Mouse (Mus musculus) gastrocnemius, adult 8-10 months (tissue): ENCODE measurements around the gene Xlr. TPM values are rescaled to one million over a fixed set of nuclear protein-coding genes. Genes with fewer than 3 reads are reported as not detected.
"Not testable (repeated sequence)": the region's sequence is repeated elsewhere in the genome, so short reads cannot be mapped to it uniquely, and the experiment has no call there.

Experiments
- DNase-seq, 2 experiments: peaks; one replicate each; pipeline ENCODE4 v3.0.0; 2022; ENCODE audit warnings: low spot score in 2 of 2
- total RNA-seq, 4 experiments: library from RNA; stranded (reverse); gene quantifications; 2 replicates each; pipeline ENCODE4 v1.2.4; 2022

The Xlr gene
- under 1 TPM in 1 of 4 experiments, not detected in 3; 0.62 TPM for total RNA-seq

DNA sequence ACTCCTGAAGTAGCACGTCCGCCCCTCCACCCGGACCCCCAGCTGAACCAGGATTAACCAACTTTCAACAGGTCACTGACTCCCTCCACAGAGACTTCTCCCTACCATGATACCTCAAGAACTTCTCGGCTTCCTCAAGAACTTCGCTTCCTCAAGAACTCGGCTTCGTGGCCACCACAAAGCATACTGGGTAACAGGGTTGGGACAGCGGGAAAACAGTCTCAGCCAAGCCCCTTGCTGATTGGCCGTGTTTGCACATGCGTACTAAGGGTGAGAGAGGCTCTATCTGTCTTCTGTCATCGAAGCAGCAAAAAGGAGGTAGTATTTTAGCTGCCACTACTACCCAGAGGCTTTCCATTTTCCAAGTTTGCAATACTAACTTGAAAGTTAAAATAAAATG is at the start of gene Xlr:
Gene Xlr, minus strand, starts transcription at position 188 of the 400 bp plus-strand sequence.
- not testable (repeated sequence) for DNase-seq

GRCm38 (mm10) chrX:53799074-53799473 is 1.6 kb upstream of the Xlr start:
- no peak for DNase-seq

DNA sequence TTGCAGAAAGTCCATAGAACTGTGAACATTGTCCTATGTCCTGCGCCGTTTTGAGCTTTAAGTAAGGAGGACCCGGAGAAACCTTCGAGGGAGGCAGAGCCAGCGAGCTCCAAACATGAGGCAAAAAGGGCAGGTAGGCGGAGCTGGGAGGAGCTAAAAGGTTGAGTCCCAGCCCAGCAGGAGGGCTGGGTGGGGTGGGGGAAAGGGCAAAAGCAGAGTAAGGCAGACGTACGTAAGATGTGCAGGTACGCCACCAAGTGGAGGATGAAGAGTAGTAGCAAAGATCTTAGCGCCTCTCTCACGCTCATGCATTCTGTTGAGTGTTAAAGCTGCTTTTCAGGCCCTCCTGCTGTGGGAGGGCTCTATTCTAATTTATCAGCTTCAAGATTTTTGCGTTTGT is 21.2 kb downstream of the Xlr start, which contains the start of gene Zfp36l3:
Gene Zfp36l3, minus strand, starts transcription at position 119 of the 400 bp plus-strand sequence.
- DNase-seq = no peak

DNA sequence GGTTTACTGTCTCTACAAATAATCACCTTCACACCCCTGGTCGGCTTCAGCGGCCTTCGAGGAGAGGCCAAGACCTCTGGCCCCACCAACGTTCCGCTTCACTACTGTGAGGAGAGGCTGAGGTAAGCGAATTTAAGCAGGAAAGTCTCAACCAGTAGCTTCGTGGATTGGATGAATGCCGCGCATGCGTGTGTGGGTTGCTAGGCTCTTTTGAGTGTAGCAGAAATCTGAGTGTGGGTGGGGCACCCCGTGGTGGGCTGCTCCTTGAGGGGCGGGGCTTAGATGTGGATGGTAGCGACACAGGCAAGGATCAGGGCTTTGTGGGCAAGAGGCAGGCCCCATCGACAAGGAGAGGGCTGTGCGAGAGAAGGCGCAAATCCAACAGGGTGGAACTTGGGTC is 39.8 kb downstream of the Xlr start, which contains the start of gene 1700013H16Rik:
Gene 1700013H16Rik, minus strand, starts transcription at position 96 of the 400 bp plus-strand sequence.
- no peak for DNase-seq

- DNase-seq = no peak
Measured at GRCm38 (mm10) chrX:53752851-53753250, 44.7 kb downstream of the Xlr start.

DNA sequence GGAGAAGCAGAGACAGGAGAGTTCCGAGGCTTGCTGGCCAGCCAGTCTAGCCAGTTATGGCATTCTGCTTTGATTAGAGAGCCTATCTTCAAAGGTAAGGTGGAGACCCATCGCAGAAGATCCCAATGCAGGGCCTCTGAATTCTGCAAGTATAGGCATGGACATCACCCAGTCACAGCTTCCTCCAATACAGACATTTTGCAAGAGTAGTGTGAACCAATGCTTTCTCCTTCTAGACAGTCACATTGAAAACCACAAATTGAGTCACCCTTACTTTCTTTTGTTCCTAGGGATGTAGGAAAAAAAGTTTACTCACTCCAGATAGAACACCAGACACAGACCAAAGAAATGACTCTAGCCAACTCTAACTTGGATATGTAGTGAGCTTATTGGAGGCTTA is 68.5 kb downstream of the Xlr start:
- DNase-seq = no peak

Other genes with a start within 250 kb of the Xlr start
- 1 to 10 TPM; 2.3 to 5.6 (median 3.7) TPM for gene Rtl8c, start 189.7 kb downstream of the Xlr start, total RNA-seq
- gene Gm14597, start 188.7 kb downstream of the Xlr start, total RNA-seq = not detected
- 10 to 100 TPM; 51.2 to 67.1 (median 55.0) TPM for gene Rtl8a, start 154.0 kb downstream of the Xlr start, total RNA-seq
- 10 to 100 TPM; 39.2 to 63.2 (median 46.2) TPM for gene Rtl8b, start 127.3 kb downstream of the Xlr start, total RNA-seq
- not detected for gene 4930502E18Rik, start 72.9 kb downstream of the Xlr start, total RNA-seq
- gene 1700013H16Rik, start 39.9 kb downstream of the Xlr start, total RNA-seq = not detected
- gene Zfp36l3, start 21.3 kb downstream of the Xlr start, total RNA-seq = not detected